Mouse (Mus musculus) heart, embryonic 14.5 days (tissue): ENCODE data around the gene Pard3. TPM values are rescaled to one million over a fixed set of nuclear protein-coding genes. Genes with fewer than 3 reads are reported as not detected.

ENCODE experiments used
- ATAC-seq: fragments of 200-750 bp; cut with Nextera tagmentation; 2 replicates; pipeline ENCODE4 v1.8.0; 2017; ENCODE audit warnings: low read depth, moderate TSS enrichment; ENCODE audit not compliant: insufficient number of reproducible peaks, insufficient read depth, low FRiP score
- H3K27ac ChIP-seq, 2 experiments: fragments of 200-500 bp in 1 of 2; fragments of 300-500 bp in 1 of 2; sonication (generic) in 1 of 2; replicated peaks in 1 of 2; 2 replicates each; pipeline ENCODE4 v1.5.1; 2012 to 2014; ENCODE audit warnings: low read depth in 2 of 2, low read length in 2 of 2, control low read depth in 1 of 2, mild to moderate bottlenecking in 1 of 2, mixed read lengths in 1 of 2; ENCODE audit not compliant: control insufficient read depth in 1 of 2, insufficient read depth in 1 of 2
- H3K27me3 ChIP-seq: fragments of 300-500 bp; sonication (generic); 2 replicates; pipeline ENCODE4 v1.6.1; 2014; ENCODE audit warnings: mild to moderate bottlenecking, low read length, control low read depth; ENCODE audit not compliant: control insufficient read depth, insufficient read depth
- H3K36me3 ChIP-seq: fragments of 300-500 bp; sonication (generic); 2 replicates; pipeline ENCODE4 v1.6.1; 2014; ENCODE audit warnings: mild to moderate bottlenecking, control low read depth, low read length, mixed read lengths; ENCODE audit not compliant: control insufficient read depth, insufficient read depth
- H3K4me1 ChIP-seq, 2 experiments: fragments of 200-500 bp in 1 of 2; fragments of 300-500 bp in 1 of 2; sonication (generic) in 1 of 2; 2 replicates each; pipeline ENCODE4 v1.6.1; 2012 to 2014; ENCODE audit warnings: low read length in 2 of 2, control low read depth in 1 of 2, mixed read lengths in 1 of 2; ENCODE audit not compliant: control insufficient read depth in 2 of 2, insufficient read depth in 2 of 2
- H3K4me2 ChIP-seq: fragments of 300-500 bp; sonication (generic); 2 replicates; pipeline ENCODE4 v1.6.1; 2014; ENCODE audit warnings: mild to moderate bottlenecking, low read length
- H3K4me3 ChIP-seq, 2 experiments: fragments of 200-500 bp in 1 of 2; fragments of 300-500 bp in 1 of 2; sonication (generic) in 1 of 2; 2 replicates each; pipeline ENCODE4 v1.5.1; 2012 to 2014; ENCODE audit warnings: low read length in 2 of 2, mild to moderate bottlenecking in 2 of 2, control low read depth in 1 of 2, low read depth in 1 of 2, moderate library complexity in 1 of 2; ENCODE audit not compliant: control insufficient read depth in 1 of 2, insufficient read depth in 1 of 2
- H3K9ac ChIP-seq: fragments of 300-500 bp; sonication (generic); 2 replicates; pipeline ENCODE4 v1.6.1; 2014; ENCODE audit warnings: mild to moderate bottlenecking, low read length
- H3K9me3 ChIP-seq: fragments of 300-500 bp; sonication (generic); 2 replicates; pipeline ENCODE4 v1.6.1; 2016; ENCODE audit warnings: low read length, control low read depth; ENCODE audit not compliant: control insufficient read depth
- WGBS: fragments of 180-500 bp; shearing (Covaris S2); extraction: QIAGEN DNeasy Blood & Tissue Kit; methylation state at CpG from one replicate; pipeline ENCODE4 v1.1.7; 2014; 5-methylcytosine and 5-hydroxymethylcytosine counted together
- polyA plus RNA-seq: library from polyadenylated mRNA; unstranded; fragments of >200 nt; fragmentation: Nextera tagmentation; extraction: Ambion mirVana; gene quantifications from 2 replicates; pipeline ENCODE4 v1.2.1, GENCODE M21; 2014

Gene Pard3
- polyA plus RNA-seq, 1 experiment from 2014 or later, result 21.2 TPM

DNA sequence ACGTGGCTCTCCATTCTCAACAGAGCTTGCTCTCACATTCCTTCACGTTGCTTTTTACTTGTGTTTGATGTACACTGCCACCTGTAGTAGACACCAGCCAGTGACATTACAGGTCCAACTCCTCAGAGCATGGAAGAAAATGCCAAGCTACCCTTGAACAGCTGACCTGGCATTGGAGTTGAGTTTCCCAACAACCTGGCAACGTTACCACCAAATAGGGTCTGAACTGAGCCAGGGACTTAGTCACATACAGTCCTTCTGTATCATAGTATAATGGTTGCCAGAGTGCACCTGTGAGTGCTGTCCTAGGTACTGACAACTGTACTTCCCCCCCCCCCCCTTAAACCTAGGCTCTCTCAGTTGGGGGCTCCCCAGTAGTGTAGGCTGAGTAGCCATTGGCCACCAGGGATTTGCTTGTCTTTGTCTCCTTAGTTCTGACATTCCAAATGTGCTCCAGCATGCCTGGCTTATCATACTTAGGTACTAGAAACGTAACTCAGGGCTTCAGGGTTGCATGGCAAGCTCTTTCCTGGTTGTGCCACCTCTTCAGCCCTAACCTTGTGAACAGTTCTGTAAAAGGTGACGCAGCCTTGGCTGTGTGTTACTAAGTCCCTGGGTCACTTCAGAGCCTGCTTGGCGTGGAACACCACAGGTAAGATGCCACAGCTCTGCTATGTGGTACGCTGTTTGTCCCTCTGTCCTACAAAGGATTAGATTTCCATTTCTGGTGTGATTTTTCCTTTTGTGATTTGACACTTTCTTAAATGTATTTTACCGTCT, 201.2 kb downstream of the Pard3 start:
- no peak overlapping the region for H3K9ac ChIP-seq
- 0 out of 2 replicates have a peak, but pooled peaks cover 3% of the 10 kb centered on the region for H3K9me3 ChIP-seq
- no peaks in the 10 kb centered on the region for H3K27me3 ChIP-seq
- no peaks in the 10 kb centered on the region for H3K36me3 ChIP-seq
- H3K4me3 ChIP-seq, result no peak overlapping the region
- ATAC-seq, result peak; percentile 47; the same call in 1 of the 2 replicates
- H3K4me2 ChIP-seq, result no peak overlapping the region
- WGBS, result 80% methylated on average over 8 of the region's 8 CpGs
- H3K4me1 ChIP-seq, result peaks cover 0 to 8% of the 10 kb centered on the region in 2 experiments; a peak in 1 of 4 replicates
- no peak overlapping the region for H3K27ac ChIP-seq

DNA sequence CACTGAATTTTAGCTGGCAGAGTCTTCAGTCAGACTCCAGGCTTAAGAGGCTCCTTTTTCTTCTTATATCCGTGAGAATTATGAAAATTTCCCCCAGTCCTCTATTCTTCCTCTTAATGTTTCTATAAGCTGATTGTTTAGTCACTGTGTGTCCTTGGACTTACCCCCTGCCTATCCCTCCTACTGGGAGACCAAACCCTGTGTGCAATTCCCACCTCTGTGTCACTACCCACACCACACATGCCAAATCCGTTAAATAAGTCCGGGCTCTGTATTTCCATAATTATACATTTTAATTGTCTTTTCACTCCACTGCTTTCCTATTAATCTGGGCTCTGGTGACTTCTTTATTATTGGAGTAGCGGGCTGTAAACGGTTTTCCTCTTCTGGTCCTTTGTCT, 203.1 kb downstream of the Pard3 start:
- ATAC-seq, result no peak
- H3K9me3 ChIP-seq, result no peaks in the 10 kb centered on the region
- WGBS, result 79% methylated on average over 5 of the region's 5 CpGs

GRCm38 (mm10) chr8:127268239-127269024, 204.7 kb downstream of the Pard3 start:
- Histone ChIP-seq H3K27ac (no peak overlapping the region), H3K4me1 (peaks cover 0 to 8% of the 10 kb centered on the region in 2 experiments; a peak in 1 of 4 replicates), H3K9me3 (no peaks in the 10 kb centered on the region), H3K9ac (no peak overlapping the region), H3K27me3 (no peaks in the 10 kb centered on the region), H3K36me3 (no peaks in the 10 kb centered on the region), H3K4me2 (no peak overlapping the region), H3K4me3 (no peak overlapping the region)
- 79% methylated on average over 12 of the region's 12 CpGs for WGBS
- no peak for ATAC-seq

More for the DNA sequence above, 203.1 kb downstream of the Pard3 start:
- peaks cover 0 to 8% of the 10 kb centered on the region in 2 experiments; a peak in 1 of 4 replicates for H3K4me1 ChIP-seq
- H3K4me2 ChIP-seq, result no peak overlapping the region
- no peaks in the 10 kb centered on the region for H3K27me3 ChIP-seq
- H3K36me3 ChIP-seq, result no peaks in the 10 kb centered on the region
- H3K27ac ChIP-seq, result no peak overlapping the region
- no peak overlapping the region for H3K9ac ChIP-seq
- H3K4me3 ChIP-seq, result no peak overlapping the region

DNA sequence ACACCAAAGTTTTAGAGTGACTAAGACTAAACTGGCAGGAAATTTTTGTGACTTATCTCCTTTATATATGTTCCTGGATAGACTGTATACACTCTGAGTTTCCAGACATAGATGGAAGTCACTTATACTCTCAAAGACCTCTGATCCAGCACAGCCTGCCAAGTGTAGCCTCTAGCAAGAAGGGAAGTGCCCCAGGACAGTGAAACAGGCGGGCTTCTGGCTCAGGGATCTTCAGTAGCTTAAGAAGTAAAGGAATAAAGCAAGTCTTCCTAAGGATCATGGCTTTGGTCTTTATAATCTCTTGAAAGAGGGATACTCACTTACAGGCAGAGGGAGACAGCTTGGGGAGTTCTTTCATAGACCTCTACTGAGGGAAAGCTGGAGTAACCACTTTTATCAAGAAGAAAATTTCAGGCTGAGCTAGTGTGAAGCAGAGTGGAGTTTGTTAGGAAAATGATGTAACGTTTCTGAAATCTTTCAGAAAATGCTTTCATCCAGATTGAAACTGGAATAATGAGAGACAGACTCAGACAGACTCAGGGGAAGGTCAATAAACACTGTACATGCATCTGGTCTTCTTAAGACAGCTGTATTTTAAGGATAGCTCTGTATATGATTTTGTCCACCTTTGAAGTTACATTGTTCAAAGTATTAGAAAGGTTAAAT, 205.5 kb downstream of the Pard3 start:
- H3K4me3 ChIP-seq, result no peak overlapping the region
- H3K27me3 ChIP-seq, result no peaks in the 10 kb centered on the region
- H3K9ac ChIP-seq, result no peak overlapping the region
- no peak overlapping the region for H3K27ac ChIP-seq
- no peak overlapping the region for H3K4me2 ChIP-seq
- 76% methylated on average over 2 of the region's 2 CpGs for WGBS
- no peak for ATAC-seq
- no peaks in the 10 kb centered on the region for H3K9me3 ChIP-seq
- H3K36me3 ChIP-seq, result no peaks in the 10 kb centered on the region
- peaks cover 0 to 8% of the 10 kb centered on the region in 2 experiments; a peak in 1 of 4 replicates for H3K4me1 ChIP-seq

GRCm38 (mm10) chr8:127271186-127271585, 207.5 kb downstream of the Pard3 start:
- no peak overlapping the region for H3K27ac ChIP-seq
- no peaks in the 10 kb centered on the region; a peak in 1 of 4 replicates for H3K4me1 ChIP-seq
- WGBS, result 88% methylated on average over 3 of the region's 3 CpGs
- no peaks in the 10 kb centered on the region for H3K9me3 ChIP-seq
- no peak overlapping the region for H3K9ac ChIP-seq
- H3K4me3 ChIP-seq, result no peak overlapping the region
- H3K27me3 ChIP-seq, result no peaks in the 10 kb centered on the region
- ATAC-seq, result no peak
- H3K4me2 ChIP-seq, result no peak overlapping the region
- no peaks in the 10 kb centered on the region for H3K36me3 ChIP-seq

GRCm38 (mm10) chr8:127280299-127280974, 216.7 kb downstream of the Pard3 start:
- Histone ChIP-seq H3K27me3 (no peaks in the 10 kb centered on the region), H3K4me3 (no peak overlapping the region), H3K9ac (no peak overlapping the region), H3K4me2 (no peak overlapping the region), H3K9me3 (no peaks in the 10 kb centered on the region), H3K36me3 (0 out of 2 replicates have a peak, but pooled peaks cover 3% of the 10 kb centered on the region), H3K4me1 (peaks cover 0 to 5% of the 10 kb centered on the region in 2 experiments; a peak in 2 of 4 replicates), H3K27ac (no peak overlapping the region)
- ATAC-seq, result no peak
- WGBS, result 91% methylated on average over 7 of the region's 7 CpGs

GRCm38 (mm10) chr8:127281035-127281434, 217.3 kb downstream of the Pard3 start:
- Histone ChIP-seq H3K4me2 (no peak overlapping the region), H3K27ac (no peak overlapping the region), H3K27me3 (no peaks in the 10 kb centered on the region), H3K9me3 (no peaks in the 10 kb centered on the region), H3K4me3 (no peak overlapping the region), H3K9ac (no peak overlapping the region), H3K4me1 (peaks cover 0 to 5% of the 10 kb centered on the region in 2 experiments; a peak in 2 of 4 replicates), H3K36me3 (0 out of 2 replicates have a peak, but pooled peaks cover 3% of the 10 kb centered on the region)
- no peak for ATAC-seq
- 91% methylated on average over 4 of the region's 4 CpGs for WGBS
